Mouse (Mus musculus) heart, adult 11 months (tissue): ENCODE measurements around the gene Nr2c2.

ENCODE experiments used
- DNase-seq: peaks from one replicate; pipeline ENCODE4 v3.0.0; 2022

Gene Nr2c2

GRCm38 (mm10) chr6:92131456-92131855 is 40.3 kb downstream of the Nr2c2 start:
- DNase-seq = no peak

- peak; percentile 40 for DNase-seq
Observed at GRCm38 (mm10) chr6:92132021-92132911, 41.1 kb downstream of the Nr2c2 start.

GRCm38 (mm10) chr6:92133617-92134016 is 42.4 kb downstream of the Nr2c2 start:
- DNase-seq = peak; percentile 18

- DNase-seq = peak; percentile 18
Observed at GRCm38 (mm10) chr6:92136356-92136755, 45.2 kb downstream of the Nr2c2 start.

GRCm38 (mm10) chr6:92145881-92146280 is 54.7 kb downstream of the Nr2c2 start:
- DNase-seq = no peak

- peak; percentile 52 for DNase-seq
Observed at GRCm38 (mm10) chr6:92153774-92154173, 62.6 kb downstream of the Nr2c2 start.

- DNase-seq = peak; percentile 69
Observed at GRCm38 (mm10) chr6:92158801-92159200, 67.6 kb downstream of the Nr2c2 start.

- DNase-seq = no peak
Observed at GRCm38 (mm10) chr6:92162724-92163123, 71.5 kb downstream of the Nr2c2 start.

- no peak for DNase-seq
Observed at GRCm38 (mm10) chr6:92176450-92176849, 85.3 kb downstream of the Nr2c2 start.

GRCm38 (mm10) chr6:92183621-92184131 is 92.5 kb downstream of the Nr2c2 start, which contains the start of gene Mrps25:
Mrps25 (minus strand) TSS chr6:92184033.
- DNase-seq = peak; percentile 96

GRCm38 (mm10) chr6:92184178-92184577 is 93.0 kb downstream of the Nr2c2 start:
- DNase-seq = no peak

GRCm38 (mm10) chr6:92199414-92199813 is 108.2 kb downstream of the Nr2c2 start:
- peak; percentile 82 for DNase-seq

GRCm38 (mm10) chr6:92214055-92214772 is 123.0 kb downstream of the Nr2c2 start:
- no peak for DNase-seq

- peak; percentile 99 for DNase-seq
Observed at GRCm38 (mm10) chr6:92214773-92215449, 123.7 kb downstream of the Nr2c2 start, which contains the start of gene Rbsn. Rbsn (minus strand) TSS chr6:92214925.

- DNase-seq = no peak
Observed at GRCm38 (mm10) chr6:92219445-92219844, 128.3 kb downstream of the Nr2c2 start.

GRCm38 (mm10) chr6:92221604-92222003 is 130.4 kb downstream of the Nr2c2 start:
- DNase-seq = no peak

GRCm38 (mm10) chr6:92222021-92222420 is 130.8 kb downstream of the Nr2c2 start:
- no peak for DNase-seq
